Mouse (Mus musculus) heart, embryonic 15.5 days (tissue): ENCODE measurements around the gene Serpina3a. TPM values are rescaled to one million over a fixed set of nuclear protein-coding genes. Genes with fewer than 3 reads are reported as not detected.
A peak's percentile ranks its signal among the peaks of the same experiment; 100 is the strongest.
"Not testable (repeated sequence)": the region's sequence is repeated elsewhere in the genome, so short reads cannot be mapped to it uniquely, and the experiment has no call there.

ENCODE experiments used
- ATAC-seq: fragments of 200-750 bp; cut with Nextera tagmentation; replicated peaks from 2 replicates; pipeline ENCODE4 v1.8.0; 2017; ENCODE audit warnings: low read depth, moderate TSS enrichment; ENCODE audit not compliant: insufficient number of reproducible peaks, insufficient read depth, low FRiP score
- H3K27ac ChIP-seq: fragments of 300-500 bp; sonication (generic); 2 replicates; pipeline ENCODE4 v1.5.1; 2015; ENCODE audit warnings: mild to moderate bottlenecking, inconsistent platforms
- H3K27me3 ChIP-seq: fragments of 300-500 bp; sonication (generic); 2 replicates; pipeline ENCODE4 v1.6.1; 2015; ENCODE audit warnings: inconsistent platforms
- H3K36me3 ChIP-seq: fragments of 300-500 bp; sonication (generic); 2 replicates; pipeline ENCODE4 v1.6.1; 2015; ENCODE audit warnings: mild to moderate bottlenecking, inconsistent platforms
- H3K4me1 ChIP-seq: fragments of 300-500 bp; sonication (generic); replicated peaks from 2 replicates; pipeline ENCODE4 v1.6.1; 2015; ENCODE audit warnings: inconsistent platforms
- H3K4me2 ChIP-seq: fragments of 300-500 bp; sonication (generic); 2 replicates; pipeline ENCODE4 v1.6.1; 2015; ENCODE audit warnings: inconsistent platforms, mild to moderate bottlenecking, moderate library complexity
- H3K4me3 ChIP-seq: fragments of 300-500 bp; sonication (generic); 2 replicates; pipeline ENCODE4 v1.5.1; 2015; ENCODE audit warnings: mild to moderate bottlenecking, inconsistent platforms
- H3K9ac ChIP-seq: fragments of 300-500 bp; sonication (generic); 2 replicates; pipeline ENCODE4 v1.6.1; 2015; ENCODE audit warnings: mild to moderate bottlenecking, inconsistent platforms
- H3K9me3 ChIP-seq: fragments of 300-500 bp; sonication (generic); replicated peaks from 2 replicates; pipeline ENCODE4 v1.6.1; 2016; ENCODE audit warnings: inconsistent platforms
- WGBS: fragments of 180-500 bp; shearing (Covaris S2); methylation state at CpG from one replicate; pipeline ENCODE4 v1.1.7; 2015; ENCODE audit warnings: mixed read lengths; 5-methylcytosine and 5-hydroxymethylcytosine counted together
- polyA plus RNA-seq: library from polyadenylated mRNA; unstranded; fragments of >200 nt; fragmentation: Nextera tagmentation; extraction: Ambion mirVana; gene quantifications from 2 replicates; pipeline ENCODE4 v1.2.1, GENCODE M21; 2015

The Serpina3a gene
- polyA plus RNA-seq: not detected in 2 replicates

- H3K4me2 ChIP-seq, H3K27me3 ChIP-seq, H3K27ac ChIP-seq, H3K9me3 ChIP-seq, ATAC-seq, H3K4me1 ChIP-seq, H3K36me3 ChIP-seq, H3K9ac ChIP-seq, H3K4me3 ChIP-seq: not testable (repeated sequence)
- WGBS: 80% methylated on average over 11 of the region's 11 CpGs
Measured at GRCm38 (mm10) chr12:104112333-104112732, at the start of gene Serpina3a. Gene Serpina3a, plus strand, starts transcription at chr12:104112724.

DNA sequence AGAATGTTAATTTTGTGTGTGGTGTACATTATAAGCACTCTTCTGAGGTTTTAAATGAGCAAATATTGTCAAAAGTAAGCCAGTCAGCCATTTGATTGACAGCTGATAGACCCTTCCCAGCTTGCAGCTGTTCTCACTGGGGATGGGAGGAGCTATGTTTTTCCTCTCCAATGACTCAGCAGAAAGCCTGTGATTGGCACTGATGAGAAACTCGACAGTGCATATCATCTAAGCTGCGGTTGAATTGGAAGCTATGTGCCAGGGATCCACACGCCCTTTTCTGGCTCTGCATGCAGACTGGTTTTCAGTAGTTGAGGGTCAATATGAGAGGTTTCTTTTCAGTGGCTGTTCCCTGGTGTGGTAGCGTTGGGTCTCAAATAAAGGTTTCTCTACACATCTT, 48.0 kb upstream of the Serpina3a start:
- H3K4me1 ChIP-seq: no peaks in the 10 kb centered on the region
- H3K36me3 ChIP-seq: no peaks in the 10 kb centered on the region
- H3K4me3 ChIP-seq: no peak overlapping the region
- no peak for ATAC-seq
- 55% methylated on average over 4 of the region's 4 CpGs for WGBS
- no peak overlapping the region for H3K4me2 ChIP-seq
- no peak overlapping the region for H3K9ac ChIP-seq
- peaks cover 9% of the 10 kb centered on the region for H3K27me3 ChIP-seq
- H3K27ac ChIP-seq: no peak overlapping the region
- no peaks in the 10 kb centered on the region for H3K9me3 ChIP-seq

DNA sequence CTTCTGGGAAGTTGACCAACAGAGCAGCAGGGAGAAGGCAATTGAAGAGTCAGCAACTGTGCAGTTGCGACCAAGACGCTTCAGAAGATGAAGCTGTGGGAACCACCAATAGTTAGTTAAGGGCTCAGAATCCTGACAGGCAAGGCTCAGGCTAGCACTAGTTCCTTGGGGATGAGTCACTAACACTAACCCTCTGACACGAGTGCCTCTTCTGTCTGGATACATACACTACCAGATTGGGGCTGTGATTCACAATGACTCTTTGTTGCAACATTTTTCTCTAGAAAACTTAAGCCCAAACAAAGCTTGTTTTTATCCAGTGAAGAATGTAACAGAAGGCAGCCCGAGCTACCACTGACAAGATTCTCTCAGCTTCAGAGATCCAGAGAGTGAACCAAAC, 47.5 kb upstream of the Serpina3a start:
- H3K4me1 ChIP-seq: no peaks in the 10 kb centered on the region
- peaks cover 9% of the 10 kb centered on the region for H3K27me3 ChIP-seq
- 70% methylated on average over 4 of the region's 4 CpGs for WGBS
- H3K9me3 ChIP-seq: no peaks in the 10 kb centered on the region
- no peaks in the 10 kb centered on the region for H3K36me3 ChIP-seq
- H3K4me3 ChIP-seq: no peak overlapping the region
- H3K9ac ChIP-seq: no peak overlapping the region
- H3K27ac ChIP-seq: no peak overlapping the region
- no peak overlapping the region for H3K4me2 ChIP-seq
- no peak for ATAC-seq

DNA sequence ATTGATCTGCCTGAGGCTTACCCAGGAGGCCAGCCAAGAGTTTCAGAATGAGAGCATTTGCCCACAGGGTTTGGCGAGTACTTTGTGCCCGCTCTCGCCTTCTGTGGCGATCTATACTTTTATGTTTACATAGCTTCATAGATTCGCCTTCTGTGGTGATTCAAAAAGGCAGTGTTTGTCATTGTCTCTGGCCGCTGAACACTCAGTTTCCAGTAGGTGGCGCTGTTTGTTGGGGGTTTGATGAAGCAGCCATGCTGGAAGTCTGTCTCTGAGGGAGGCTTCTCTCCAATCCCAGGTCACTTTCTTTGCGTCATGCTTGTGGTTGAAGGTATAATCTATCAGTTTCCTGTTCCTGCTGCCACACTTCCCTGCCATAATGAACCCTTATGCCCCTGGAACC, 46.3 kb upstream of the Serpina3a start:
- H3K4me1 ChIP-seq: no peaks in the 10 kb centered on the region
- no peak overlapping the region for H3K4me3 ChIP-seq
- H3K36me3 ChIP-seq: no peaks in the 10 kb centered on the region
- no peak for ATAC-seq
- no peak overlapping the region for H3K9ac ChIP-seq
- H3K4me2 ChIP-seq: no peak overlapping the region
- no peaks in the 10 kb centered on the region for H3K9me3 ChIP-seq
- 23% methylated on average over 8 of the region's 8 CpGs for WGBS
- H3K27ac ChIP-seq: no peak overlapping the region
- peaks cover 4% of the 10 kb centered on the region; the same call in 1 of the 2 replicates for H3K27me3 ChIP-seq

- peaks cover 2% of the 10 kb centered on the region; the same call in 1 of the 2 replicates for H3K27me3 ChIP-seq
- no peak overlapping the region for H3K9ac ChIP-seq
- no peaks in the 10 kb centered on the region for H3K9me3 ChIP-seq
- 0 out of 2 replicates have a peak overlapping the region, but pooled peaks have one; percentile 20 for H3K27ac ChIP-seq
- 26% methylated on average over 4 of the region's 4 CpGs for WGBS
- ATAC-seq: no peak
- H3K4me1 ChIP-seq: no peaks in the 10 kb centered on the region
- peak overlapping the region; percentile 43 for H3K4me2 ChIP-seq
- peak overlapping the region; percentile 33 for H3K4me3 ChIP-seq
- H3K36me3 ChIP-seq: no peaks in the 10 kb centered on the region
Measured at GRCm38 (mm10) chr12:104067549-104067948, 45.0 kb upstream of the Serpina3a start.

GRCm38 (mm10) chr12:104069620-104070019, 42.9 kb upstream of the Serpina3a start:
- no peak overlapping the region for H3K4me3 ChIP-seq
- no peak; the same call in 1 of the 2 replicates for ATAC-seq
- no peaks in the 10 kb centered on the region for H3K4me1 ChIP-seq
- no peaks in the 10 kb centered on the region for H3K36me3 ChIP-seq
- WGBS: 6% methylated on average over 2 of the region's 2 CpGs
- no peak overlapping the region for H3K9ac ChIP-seq
- H3K4me2 ChIP-seq: no peak overlapping the region
- H3K27ac ChIP-seq: no peak overlapping the region
- H3K9me3 ChIP-seq: no peaks in the 10 kb centered on the region
- H3K27me3 ChIP-seq: peaks cover 2% of the 10 kb centered on the region

- no peak for ATAC-seq
- peaks cover 2% of the 10 kb centered on the region for H3K27me3 ChIP-seq
- H3K4me1 ChIP-seq: no peaks in the 10 kb centered on the region
- no peak overlapping the region for H3K4me3 ChIP-seq
- H3K4me2 ChIP-seq: no peak overlapping the region
- no peaks in the 10 kb centered on the region for H3K36me3 ChIP-seq
- WGBS: 19% methylated on average over 1 of the region's 1 CpGs
- no peaks in the 10 kb centered on the region for H3K9me3 ChIP-seq
- H3K27ac ChIP-seq: no peak overlapping the region
- no peak overlapping the region for H3K9ac ChIP-seq
Measured at GRCm38 (mm10) chr12:104071708-104072107, 40.8 kb upstream of the Serpina3a start.

GRCm38 (mm10) chr12:104072286-104072685, 40.2 kb upstream of the Serpina3a start:
- no peak overlapping the region for H3K4me2 ChIP-seq
- H3K4me1 ChIP-seq: no peaks in the 10 kb centered on the region
- H3K36me3 ChIP-seq: no peaks in the 10 kb centered on the region
- 51% methylated on average over 5 of the region's 5 CpGs for WGBS
- no peak overlapping the region for H3K4me3 ChIP-seq
- no peaks in the 10 kb centered on the region for H3K9me3 ChIP-seq
- ATAC-seq: no peak
- H3K27me3 ChIP-seq: peaks cover 2% of the 10 kb centered on the region
- no peak overlapping the region for H3K27ac ChIP-seq
- H3K9ac ChIP-seq: no peak overlapping the region

- Histone ChIP-seq H3K4me1 (no peaks in the 10 kb centered on the region), H3K9ac (no peak overlapping the region), H3K36me3 (no peaks in the 10 kb centered on the region), H3K27ac (no peak overlapping the region), H3K9me3 (no peaks in the 10 kb centered on the region), H3K27me3 (no peaks in the 10 kb centered on the region), H3K4me3 (no peak overlapping the region), H3K4me2 (no peak overlapping the region)
- no peak for ATAC-seq
- 79% methylated on average over 2 of the region's 2 CpGs for WGBS
Measured at GRCm38 (mm10) chr12:104090119-104090518, 22.4 kb upstream of the Serpina3a start.

GRCm38 (mm10) chr12:104091303-104091702, 21.2 kb upstream of the Serpina3a start:
- ATAC-seq: no peak
- no peaks in the 10 kb centered on the region for H3K27me3 ChIP-seq
- WGBS: 78% methylated on average over 1 of the region's 1 CpGs

GRCm38 (mm10) chr12:104100768-104101167, 11.8 kb upstream of the Serpina3a start, which contains the start of gene Serpina5:
Gene Serpina5, plus strand, starts transcription at chr12:104101113.
- Histone ChIP-seq H3K27me3 (no peaks in the 10 kb centered on the region), H3K4me3 (no peak within 1 kb of the TSS), H3K9me3 (no peaks in the 10 kb centered on the region), H3K4me1 (no peaks in the 10 kb centered on the region), H3K9ac (no peak within 1 kb of the TSS), H3K36me3 (no peaks in the 10 kb centered on the region), H3K4me2 (no peak within 1 kb of the TSS), H3K27ac (no peak within 1 kb of the TSS)
- WGBS: 75% methylated on average over 6 of the region's 6 CpGs
- no peak for ATAC-seq

More at GRCm38 (mm10) chr12:104091303-104091702, 21.2 kb upstream of the Serpina3a start:
- no peaks in the 10 kb centered on the region for H3K36me3 ChIP-seq
- H3K27ac ChIP-seq: no peak overlapping the region
- H3K9me3 ChIP-seq: no peaks in the 10 kb centered on the region
- H3K4me3 ChIP-seq: no peak overlapping the region
- H3K4me1 ChIP-seq: no peaks in the 10 kb centered on the region
- no peak overlapping the region for H3K4me2 ChIP-seq
- H3K9ac ChIP-seq: no peak overlapping the region

DNA sequence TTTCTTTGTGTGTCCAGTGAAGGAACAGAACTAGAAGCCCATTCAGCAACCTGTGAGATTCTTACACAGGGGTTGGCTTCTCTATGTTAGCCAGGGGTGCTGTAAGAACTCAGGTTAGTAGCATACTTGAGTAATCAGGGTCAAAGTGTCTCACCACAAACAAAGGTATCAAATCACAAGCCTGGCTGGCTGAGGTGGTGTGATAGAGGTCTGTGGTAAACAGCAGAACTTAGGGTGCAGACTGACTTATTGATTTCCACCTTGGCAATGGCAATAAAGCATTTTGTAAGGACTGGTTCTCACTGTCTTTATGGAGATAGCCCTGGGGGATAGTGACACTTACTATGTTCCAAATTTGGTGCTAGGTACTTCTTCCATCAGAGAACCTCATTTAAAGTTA, 6.7 kb upstream of the Serpina3a start:
- ATAC-seq: no peak
- H3K4me3 ChIP-seq: no peak overlapping the region
- H3K9me3 ChIP-seq: no peaks in the 10 kb centered on the region
- H3K4me1 ChIP-seq: no peaks in the 10 kb centered on the region
- H3K9ac ChIP-seq: no peak overlapping the region
- H3K36me3 ChIP-seq: no peaks in the 10 kb centered on the region
- no peaks in the 10 kb centered on the region for H3K27me3 ChIP-seq
- no peak overlapping the region for H3K27ac ChIP-seq
- no peak overlapping the region for H3K4me2 ChIP-seq
